ENCODE assay signal across 19 mouse cellular contexts in genomic region chr3:40666109-40666508, GRCm38 (mm10). TPM values are rescaled to one million over a fixed set of nuclear protein-coding genes. Genes with fewer than 3 reads are reported as not detected.
A peak's percentile ranks its signal among the peaks of the same experiment; 100 is the strongest.
DNase-seq lines count a peak whose midpoint lies in the region; ATAC-seq lines count a peak whose summit lies in the region.
"Had no signal": no experiment of that assay in that cellular context is flagged by ENCODE, and none has a peak within 500 bp of the region (broad histone marks: within the 10 kb centered on the region; RNA-seq: fewer than 3 reads in every experiment).

No protein-coding gene starts in this region.

- ATAC-seq in forebrain, embryonic 13.5 days, result no peak
- no peak for ATAC-seq in forebrain, embryonic 12.5 days (ENCODE audit: low FRiP score)
- no peak for ATAC-seq in megakaryocyte-erythroid progenitor cell, adult 5-6 weeks (replicated peaks; ENCODE audit: low FRiP score, low TSS enrichment, poor library complexity, severe bottlenecking)
- no peak for ATAC-seq in liver, embryonic 12.5 days

- intact Hi-C loops in left cerebral cortex, postnatal 4 days (cut with DNase I), result no loop called here

- peak; percentile 36 for DNase-seq in left cerebral cortex, postnatal 4 days
- no peak for DNase-seq in left cerebral cortex, adult 9 months (ENCODE audit: low spot score in 2 of 2)
- DNase-seq in fibroblast of lung, adult 2 months (ENCODE audit: low read depth), result peak; percentile 19
- DNase-seq in layer of hippocampus, adult 18-20 months (ENCODE audit: low spot score in 2 of 2), result no peak
- DNase-seq: embryo, embryonic 11 days; kidney, adult 8-10 months; lung, postnatal 10 days; right cerebral cortex, adult 18-20 months had no signal

- H3K9me3 ChIP-seq in forebrain, embryonic 13.5 days (replicated peaks), result no peaks in the 10 kb centered on the region
- H3K9me3 ChIP-seq in forebrain, embryonic 12.5 days, result no peaks in the 10 kb centered on the region
- no peaks in the 10 kb centered on the region for H3K9me3 ChIP-seq in liver, embryonic 12.5 days (replicated peaks)
- H3K9me3 ChIP-seq: G1E had no signal

- H3K4me3 ChIP-seq in forebrain, embryonic 13.5 days, result no peak overlapping the region
- H3K4me3 ChIP-seq in forebrain, embryonic 12.5 days (replicated peaks), result no peak overlapping the region
- no peak overlapping the region for H3K4me3 ChIP-seq in liver, embryonic 12.5 days
- H3K4me3 ChIP-seq: layer of hippocampus, adult 2 months had no signal

- H3K36me3 ChIP-seq in forebrain, embryonic 13.5 days (ENCODE audit: poor library complexity, severe bottlenecking), result peaks cover 27% of the 10 kb centered on the region
- peaks cover 36% of the 10 kb centered on the region for H3K36me3 ChIP-seq in forebrain, embryonic 12.5 days (replicated peaks)
- H3K36me3 ChIP-seq in liver, embryonic 12.5 days, result no peaks in the 10 kb centered on the region

- peaks cover 17% of the 10 kb centered on the region for H3K4me1 ChIP-seq in forebrain, embryonic 13.5 days
- H3K4me1 ChIP-seq in forebrain, embryonic 12.5 days, result peaks cover 4% of the 10 kb centered on the region; the same call in 1 of the 2 replicates
- H3K4me1 ChIP-seq in liver, embryonic 12.5 days, result peaks cover 12% of the 10 kb centered on the region

- H3K27me3 ChIP-seq in forebrain, embryonic 13.5 days, result peaks cover 3% of the 10 kb centered on the region; the same call in 1 of the 2 replicates
- H3K27me3 ChIP-seq in forebrain, embryonic 12.5 days, result no peaks in the 10 kb centered on the region
- H3K27me3 ChIP-seq in liver, embryonic 12.5 days (replicated peaks), result no peaks in the 10 kb centered on the region

- no peak overlapping the region for H3K9ac ChIP-seq in forebrain, embryonic 13.5 days
- no peak overlapping the region for H3K9ac ChIP-seq in forebrain, embryonic 12.5 days
- no peak overlapping the region for H3K9ac ChIP-seq in liver, embryonic 12.5 days

- H3K4me2 ChIP-seq in forebrain, embryonic 13.5 days, result no peak overlapping the region
- H3K4me2 ChIP-seq in forebrain, embryonic 12.5 days, result no peak overlapping the region
- no peak overlapping the region for H3K4me2 ChIP-seq in liver, embryonic 12.5 days
- H3K4me2 ChIP-seq: liver, embryonic 11.5 days had no signal

- peak overlapping the region; percentile 68; the same call in 1 of the 2 replicates for H3K27ac ChIP-seq in forebrain, embryonic 13.5 days
- no peak overlapping the region for H3K27ac ChIP-seq in forebrain, embryonic 12.5 days
- no peak overlapping the region for H3K27ac ChIP-seq in liver, embryonic 12.5 days
- H3K27ac ChIP-seq: hindbrain, postnatal 0 days; layer of hippocampus, adult 2 months had no signal

- 81% methylated on average over 4 of the region's 4 CpGs for WGBS in forebrain, embryonic 13.5 days
- WGBS in forebrain, embryonic 12.5 days, result 97% methylated on average over 4 of the region's 4 CpGs
- 83% methylated on average over 4 of the region's 4 CpGs for WGBS in liver, embryonic 12.5 days (ENCODE audit: insufficient replicate concordance)

RNA-seq across cellular contexts. Expression of gene Slc25a31, which starts 42.5 kb away (rescaled TPM):
- 0.15 TPM in 1 of 2 replicates, not detected in the other for polyA plus RNA-seq in forebrain, embryonic 13.5 days (2015; fragmentation: Nextera tagmentation; extraction: Ambion mirVana)
- 0.17 TPM in 1 of 2 replicates, not detected in the other for polyA plus RNA-seq in forebrain, embryonic 12.5 days (2016; fragmentation: Nextera tagmentation; extraction: Ambion mirVana)
- total RNA-seq in left cerebral cortex, postnatal 4 days (2021), result under 1 TPM; 0.22 to 0.24 TPM
- not detected for total RNA-seq in layer of hippocampus, adult 18-20 months (2021)
- not detected in 2 replicates for total RNA-seq in megakaryocyte-erythroid progenitor cell, adult 5-6 weeks (2014; fragmentation: Nextera tagmentation)
- total RNA-seq in megakaryocyte-erythroid progenitor cell, adult 5-6 weeks (2017), result not detected in 2 replicates
- 0.08 and 0.13 TPM in 2 replicates for polyA plus RNA-seq in liver, embryonic 12.5 days (2016; fragmentation: Nextera tagmentation; extraction: Ambion mirVana)
- total RNA-seq: monocyte, adult 5-6 weeks; neutrophil, adult 5-6 weeks had no signal
- polyA plus RNA-seq: C2C12, G1E had no signal

Comparison
In these comparisons a context has a peak if more than half of its experiments do, and no peak if none do; other contexts are left out.
1. DNase-seq: peak in left cerebral cortex, postnatal 4 days (single experiment) and fibroblast of lung, adult 2 months (single experiment); none in left cerebral cortex, adult 9 months (0 of 2) and layer of hippocampus, adult 18-20 months (0 of 2).